Comparison of ENCODE assay signal across 20 mouse cellular contexts in the genomic region with DNA sequence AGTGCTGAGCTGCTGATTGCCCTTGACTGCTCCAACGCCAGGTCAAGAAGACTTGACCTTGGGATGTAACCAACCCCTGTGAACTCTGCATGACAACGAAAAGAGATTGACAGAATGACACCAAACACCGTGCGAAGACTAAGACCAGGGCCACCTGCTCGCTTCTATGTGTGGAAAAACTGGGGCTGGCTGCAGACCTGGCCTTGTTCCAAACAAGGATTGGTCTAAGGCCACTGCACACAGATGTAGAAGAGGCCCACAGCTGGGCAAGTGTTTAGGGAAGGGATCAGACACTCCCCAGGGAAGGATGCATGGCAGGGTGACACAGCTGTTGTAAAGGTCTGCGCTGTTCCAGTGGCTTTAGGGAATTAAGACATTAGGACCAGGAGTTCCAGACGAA. TPM values are rescaled to one million over a fixed set of nuclear protein-coding genes. Genes with fewer than 3 reads are reported as not detected.
A peak's percentile ranks its signal among the peaks of the same experiment; 100 is the strongest.
DNase-seq lines count a peak whose midpoint lies in the region; ATAC-seq and TF ChIP-seq lines count a peak whose summit lies in the region.
"Had no signal": no experiment of that assay in that cellular context is flagged by ENCODE, and none has a peak within 500 bp of the region (broad histone marks: within the 10 kb centered on the region; RNA-seq: fewer than 3 reads in every experiment).

No protein-coding gene starts in this region.

- no peaks in the 10 kb centered on the region for H3K27me3 ChIP-seq in heart, embryonic 13.5 days (replicated peaks)
- H3K27me3 ChIP-seq in megakaryocyte, embryonic 14.5 days (replicated peaks), result no peaks in the 10 kb centered on the region
- no peaks in the 10 kb centered on the region for H3K27me3 ChIP-seq in limb, embryonic 14.5 days (ENCODE audit: control insufficient read depth, insufficient read depth, low read length)
- H3K27me3 ChIP-seq: CH12.LX; forebrain, embryonic 15.5 days; hindbrain, embryonic 15.5 days had no signal

- peak overlapping the region; percentile 37; the same call in 1 of the 2 replicates for H3K27ac ChIP-seq in heart, embryonic 13.5 days (replicated peaks)
- H3K27ac ChIP-seq in limb, embryonic 14.5 days (replicated peaks; ENCODE audit: low read depth, low read length), result no peak overlapping the region
- H3K27ac ChIP-seq: forebrain, embryonic 15.5 days; hindbrain, embryonic 15.5 days; kidney, postnatal 0 days; liver, embryonic 14.5 days; midbrain, embryonic 15.5 days had no signal

- peaks cover 31% of the 10 kb centered on the region for H3K4me1 ChIP-seq in heart, embryonic 13.5 days
- peaks cover 68% of the 10 kb centered on the region for H3K4me1 ChIP-seq in megakaryocyte, embryonic 14.5 days
- H3K4me1 ChIP-seq in limb, embryonic 14.5 days (ENCODE audit: control insufficient read depth, insufficient read depth, low read length), result peaks cover 5% of the 10 kb centered on the region; the same call in 1 of the 2 replicates
- H3K4me1 ChIP-seq: forebrain, embryonic 15.5 days; hindbrain, embryonic 15.5 days; midbrain, embryonic 15.5 days had no signal

- DNase-seq in heart, postnatal 14 days, result no peak
- peak; percentile 82 for DNase-seq in ZHBTc4 (ENCODE audit: low read depth, low spot score)
- peak; percentile 75 for DNase-seq in limb, embryonic 14.5 days (ENCODE audit: low spot score)
- no peak for DNase-seq in layer of hippocampus, postnatal 10 days (ENCODE audit: low spot score in 2 of 2)
- no peak for DNase-seq in layer of hippocampus, adult 8-10 months (ENCODE audit: low spot score in 2 of 2)
- DNase-seq: cerebellum, adult 18-20 months; cerebellum, postnatal 25 days; gastrocnemius, postnatal 36 days; heart, postnatal 36 days; right cerebral cortex, postnatal 4 days had no signal

- WGBS in heart, embryonic 13.5 days, result 64% methylated on average over 7 of the region's 7 CpGs
- WGBS in limb, embryonic 14.5 days, result 62% methylated on average over 7 of the region's 7 CpGs

- ATAC-seq in heart, embryonic 13.5 days (ENCODE audit: extremely low read depth, insufficient number of reproducible peaks, low FRiP score, low TSS enrichment), result no peak
- ATAC-seq in megakaryocyte, adult 5-6 weeks (ENCODE audit: poor library complexity, severe bottlenecking), result no peak
- peak; percentile 76 for ATAC-seq in limb, embryonic 14.5 days (ENCODE audit: low FRiP score, low read depth)
- ATAC-seq: forebrain, embryonic 15.5 days; intestine, embryonic 16.5 days; midbrain, embryonic 15.5 days had no signal

- H3K4me3 ChIP-seq in heart, embryonic 13.5 days, result no peak overlapping the region
- peak overlapping the region; percentile 18 for H3K4me3 ChIP-seq in megakaryocyte, embryonic 14.5 days (replicated peaks)
- H3K4me3 ChIP-seq in limb, embryonic 14.5 days (replicated peaks; ENCODE audit: low read length), result no peak overlapping the region
- H3K4me3 ChIP-seq: forebrain, embryonic 15.5 days; hindbrain, embryonic 15.5 days; midbrain, embryonic 15.5 days had no signal

- H3K36me3 ChIP-seq in heart, embryonic 13.5 days, result no peaks in the 10 kb centered on the region
- H3K36me3 ChIP-seq in megakaryocyte, embryonic 14.5 days (replicated peaks; ENCODE audit: low read length), result no peaks in the 10 kb centered on the region
- no peaks in the 10 kb centered on the region for H3K36me3 ChIP-seq in limb, embryonic 14.5 days (ENCODE audit: control insufficient read depth, insufficient read depth, low read length)
- H3K36me3 ChIP-seq: forebrain, embryonic 15.5 days; hindbrain, embryonic 15.5 days; midbrain, embryonic 15.5 days had no signal

- no peaks in the 10 kb centered on the region for H3K9me3 ChIP-seq in heart, embryonic 13.5 days
- H3K9me3 ChIP-seq in megakaryocyte, embryonic 14.5 days, result peaks cover 4% of the 10 kb centered on the region; the same call in 1 of the 2 replicates
- H3K9me3 ChIP-seq in limb, embryonic 14.5 days (ENCODE audit: control insufficient read depth, low read length), result no peaks in the 10 kb centered on the region
- H3K9me3 ChIP-seq: forebrain, embryonic 15.5 days; hindbrain, embryonic 15.5 days; midbrain, embryonic 15.5 days had no signal

- intact Hi-C loops in heart, postnatal 14 days (cut with DNase I), result no loop called here

- H3K4me2 ChIP-seq in heart, embryonic 13.5 days, result no peak overlapping the region
- no peak overlapping the region for H3K4me2 ChIP-seq in limb, embryonic 14.5 days (replicated peaks; ENCODE audit: low read depth, low read length, severe bottlenecking)
- H3K4me2 ChIP-seq: forebrain, embryonic 15.5 days; hindbrain, embryonic 15.5 days; midbrain, embryonic 15.5 days had no signal

- no peak for TF ChIP-seq POLR2A in limb, embryonic 14.5 days (IDR thresholded peaks at IDR 0.05; ENCODE audit: borderline replicate concordance, extremely low read depth, insufficient read depth, insufficient read length)

- H3K9ac ChIP-seq in heart, embryonic 13.5 days, result no peak overlapping the region
- no peak overlapping the region for H3K9ac ChIP-seq in limb, embryonic 14.5 days (ENCODE audit: low read depth, low read length, severe bottlenecking)
- H3K9ac ChIP-seq: forebrain, embryonic 15.5 days; hindbrain, embryonic 15.5 days; liver, embryonic 14.5 days; midbrain, embryonic 15.5 days had no signal

RNA-seq across cellular contexts. Expression of a gene that starts 22.9 kb away (rescaled TPM):
- 0.36 and 0.71 TPM in 2 replicates for polyA plus RNA-seq in heart, embryonic 13.5 days (2015; fragmentation: Nextera tagmentation; extraction: Ambion mirVana)
- 1 to 10 TPM in 1 of 2 experiments, under 1 TPM in 1; 0.41 to 1.2 TPM for total RNA-seq in heart, postnatal 14 days (2021)
- 1.5 TPM in 2 replicates for polyA plus RNA-seq in megakaryocyte, embryonic 14.5 days (2012; ENCODE audit: insufficient read depth, low replicate concordance)
- total RNA-seq in megakaryocyte, adult 5-6 weeks (2015), result 223 and 239 TPM in 2 replicates
- total RNA-seq in megakaryocyte, adult 5-6 weeks (2017), result 49.9 and 60.6 TPM in 2 replicates
- polyA plus RNA-seq in limb, embryonic 14.5 days (2012; rRNA removed), result 1.2 and 1.3 TPM in 2 replicates
- polyA plus RNA-seq in limb, embryonic 14.5 days (2014; fragmentation: Nextera tagmentation; extraction: Ambion mirVana), result 0.61 and 1.3 TPM in 2 replicates
- total RNA-seq in layer of hippocampus, postnatal 10 days (2021), result 1 to 10 TPM; 3.0 to 4.3 TPM
- total RNA-seq in layer of hippocampus, adult 8-10 months (2022), result 10 to 100 TPM in 2 of 4 experiments, 1 to 10 TPM in 2; 1.2 to 23.8 (median 10.5) TPM

Comparison
In these comparisons a context has a peak if more than half of its experiments do, and no peak if none do; other contexts are left out.
1. DNase-seq: peak in ZHBTc4 (single experiment) and limb, embryonic 14.5 days (single experiment); none in heart, postnatal 14 days (0 of 2), layer of hippocampus, postnatal 10 days (0 of 2) and layer of hippocampus, adult 8-10 months (0 of 2).